Mouse (Mus musculus): ENCODE measurements around the gene Stag3.

GRCm38 (mm10) chr5:138234224-138234623, 45.8 kb upstream of the Stag3 start:
- TF ChIP-seq MAX (IDR thresholded peaks at IDR 0.05) (no peak), CTCF (IDR thresholded peaks at IDR 0.05; ENCODE audit: control insufficient read depth, insufficient read depth, insufficient read length) (no peak), CEBPB (IDR thresholded peaks at IDR 0.05; ENCODE audit: low read depth) (no peak), MYOG (IDR thresholded peaks at IDR 0.05; ENCODE audit: control insufficient read depth, extremely low read depth, insufficient read length) (no peak), USF1 (IDR thresholded peaks at IDR 0.05; ENCODE audit: low read depth) (no peak), MYOD1 (IDR thresholded peaks at IDR 0.05; ENCODE audit: control insufficient read depth, insufficient read length, low read depth) (no peak), FOSL1 (IDR thresholded peaks at IDR 0.05; ENCODE audit: insufficient read depth, low read length, poor library complexity, severe bottlenecking) (no peak)
